Mouse (Mus musculus) lung, postnatal 0 days (tissue): ENCODE measurements around the gene Nod2. TPM values are rescaled to one million over a fixed set of nuclear protein-coding genes. Genes with fewer than 3 reads are reported as not detected.

Experiments
- ATAC-seq: fragments of 200-750 bp; cut with Nextera tagmentation; 2 replicates; pipeline ENCODE4 v1.8.0; 2017; ENCODE audit warnings: moderate library complexity
- DNase-seq: peaks from one replicate; pipeline ENCODE4 v3.0.0-alpha.2; 2016; ENCODE audit warnings: low spot score
- H3K27ac ChIP-seq: fragments of 300-500 bp; sonication (generic); 2 replicates; pipeline ENCODE4 v1.5.1; 2014; ENCODE audit warnings: antibody characterized with exemption, mild to moderate bottlenecking, low read length, mixed read lengths
- H3K27me3 ChIP-seq: fragments of 300-500 bp; sonication (generic); replicated peaks from 2 replicates; pipeline ENCODE4 v1.6.1; 2014; ENCODE audit warnings: low read length, mixed read lengths; ENCODE audit not compliant: insufficient read depth
- H3K36me3 ChIP-seq: fragments of 300-500 bp; sonication (generic); 2 replicates; pipeline ENCODE4 v1.6.1; 2014; ENCODE audit warnings: low read length, mixed read lengths; ENCODE audit not compliant: insufficient read depth
- H3K4me1 ChIP-seq: fragments of 300-500 bp; sonication (generic); 2 replicates; pipeline ENCODE4 v1.6.1; 2014; ENCODE audit warnings: antibody characterized with exemption, low read depth, low read length, mixed read lengths; ENCODE audit not compliant: insufficient read depth
- H3K4me2 ChIP-seq: fragments of 300-500 bp; sonication (generic); replicated peaks from 2 replicates; pipeline ENCODE4 v1.6.1; 2014; ENCODE audit warnings: low read depth, mild to moderate bottlenecking, low read length, moderate library complexity, mixed read lengths
- H3K4me3 ChIP-seq: fragments of 300-500 bp; sonication (generic); 2 replicates; pipeline ENCODE4 v1.5.1; 2014; ENCODE audit warnings: low read depth, low read length
- H3K9ac ChIP-seq: fragments of 300-500 bp; sonication (generic); replicated peaks from 2 replicates; pipeline ENCODE4 v1.6.1; 2014; ENCODE audit warnings: low read depth, mild to moderate bottlenecking
- H3K9me3 ChIP-seq: fragments of 300-500 bp; sonication (generic); 2 replicates; pipeline ENCODE4 v1.6.1; 2016; ENCODE audit warnings: low read length, mixed read lengths
- CTCF ChIP-seq: IDR thresholded peaks from 2 replicates; pipeline ENCODE4 v1.5.1; 2016; ENCODE audit warnings: antibody characterized with exemption, mild to moderate bottlenecking
- EP300 ChIP-seq: IDR thresholded peaks from 2 replicates; pipeline ENCODE4 v1.6.1; 2016; ENCODE audit warnings: antibody characterized with exemption, mild to moderate bottlenecking, control low read depth
- WGBS: fragments of 180-500 bp; shearing (Covaris S2); extraction: QIAGEN DNeasy Blood & Tissue Kit; methylation state at CpG from one replicate; pipeline ENCODE4 v1.1.7; 2014; 5-methylcytosine and 5-hydroxymethylcytosine counted together
- polyA plus RNA-seq: library from polyadenylated mRNA; unstranded; fragments of >200 nt; fragmentation: Nextera tagmentation; extraction: Ambion mirVana; gene quantifications from 2 replicates; pipeline ENCODE4 v1.2.1, GENCODE M21; 2015

Gene Nod2
- polyA plus RNA-seq, 1 experiment from 2014 or later, result 0.27 TPM

GRCm38 (mm10) chr8:88621408-88621807 lies 25.7 kb upstream of the Nod2 start:
- ATAC-seq (peak; percentile 57; the same call in 1 of the 2 replicates), DNase-seq (peak; percentile 82)
- under 1% methylated on average over 8 of the region's 8 CpGs for WGBS

GRCm38 (mm10) chr8:88623351-88623750 lies 23.8 kb upstream of the Nod2 start:
- DNase-seq, result no peak
- Histone ChIP-seq H3K27me3 (no peaks in the 10 kb centered on the region; the same call in 1 of the 2 replicates), H3K9me3 (no peaks in the 10 kb centered on the region), H3K9ac (no peak overlapping the region), H3K4me1 (peaks cover 4% of the 10 kb centered on the region; the same call in 1 of the 2 replicates), H3K36me3 (no peaks in the 10 kb centered on the region), H3K4me2 (no peak overlapping the region), H3K4me3 (no peak overlapping the region), H3K27ac (no peak overlapping the region)
- no peak for ATAC-seq
- TF ChIP-seq CTCF (no peak), EP300 (no peak)
- WGBS, result 82% methylated on average over 3 of the region's 3 CpGs

More at GRCm38 (mm10) chr8:88621408-88621807, 25.7 kb upstream of the Nod2 start:
- no peak overlapping the region for H3K27ac ChIP-seq
- H3K4me2 ChIP-seq, result no peak overlapping the region
- no peak overlapping the region for H3K4me3 ChIP-seq
- no peak overlapping the region for H3K9ac ChIP-seq
- no peaks in the 10 kb centered on the region; the same call in 1 of the 2 replicates for H3K27me3 ChIP-seq
- H3K9me3 ChIP-seq, result no peaks in the 10 kb centered on the region
- H3K36me3 ChIP-seq, result no peaks in the 10 kb centered on the region
- no peaks in the 10 kb centered on the region for H3K4me1 ChIP-seq
- TF ChIP-seq CTCF (peak; percentile 98), EP300 (0 out of 2 replicates have a peak, but pooled peaks have one; percentile 9)

DNA sequence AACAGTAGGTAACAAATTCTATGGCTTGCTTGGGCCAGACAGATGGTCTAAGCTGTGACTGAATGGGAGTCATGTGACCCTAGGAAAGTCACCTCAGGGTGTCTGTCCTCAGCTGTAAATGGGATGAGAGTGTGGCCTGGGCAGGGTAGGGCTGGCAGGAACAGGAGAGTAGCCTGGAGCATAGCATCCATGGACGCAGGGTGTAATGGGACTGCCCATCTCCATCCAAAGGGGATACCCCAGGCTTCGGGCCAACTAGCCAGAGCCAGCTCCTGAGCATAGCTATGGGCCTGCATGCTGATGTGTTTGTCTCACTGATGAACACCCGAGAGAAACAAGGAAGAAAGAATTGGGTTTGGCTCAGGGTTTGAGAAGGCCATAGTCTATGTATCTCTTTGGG lies 22.8 kb upstream of the Nod2 start:
- no peak for ATAC-seq
- DNase-seq, result no peak
- no peaks in the 10 kb centered on the region; the same call in 1 of the 2 replicates for H3K27me3 ChIP-seq
- peaks cover 4% of the 10 kb centered on the region; the same call in 1 of the 2 replicates for H3K4me1 ChIP-seq
- TF ChIP-seq CTCF, result no peak
- TF ChIP-seq EP300, result no peak
- H3K36me3 ChIP-seq, result no peaks in the 10 kb centered on the region
- no peak overlapping the region for H3K4me2 ChIP-seq
- H3K9ac ChIP-seq, result no peak overlapping the region
- WGBS, result 89% methylated on average over 3 of the region's 3 CpGs
- no peak overlapping the region for H3K27ac ChIP-seq
- H3K9me3 ChIP-seq, result no peaks in the 10 kb centered on the region
- no peak overlapping the region for H3K4me3 ChIP-seq

DNA sequence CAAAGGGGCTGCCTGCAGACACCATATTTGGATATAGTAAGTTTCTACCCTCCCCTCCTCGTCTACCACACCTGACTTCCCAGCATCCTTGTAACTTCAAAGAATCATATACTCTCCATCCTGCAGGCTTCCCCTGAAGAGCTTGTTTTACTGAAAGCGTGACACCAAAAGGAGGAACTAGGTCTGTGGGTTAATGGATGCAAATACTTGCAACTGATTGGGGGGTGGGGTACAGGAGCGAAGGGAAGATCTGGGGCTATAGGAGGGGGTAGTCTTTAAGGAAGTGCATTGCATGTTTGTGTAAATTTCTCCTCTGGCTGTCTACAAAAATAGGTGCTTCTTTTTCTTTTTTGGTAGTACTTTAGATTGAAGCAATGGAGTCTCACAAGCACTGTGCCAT lies 20.7 kb upstream of the Nod2 start:
- Histone ChIP-seq H3K4me3 (no peak overlapping the region), H3K27me3 (no peaks in the 10 kb centered on the region; the same call in 1 of the 2 replicates), H3K36me3 (no peaks in the 10 kb centered on the region), H3K4me1 (peaks cover 4% of the 10 kb centered on the region; the same call in 1 of the 2 replicates), H3K27ac (no peak overlapping the region), H3K9me3 (no peaks in the 10 kb centered on the region), H3K4me2 (no peak overlapping the region), H3K9ac (no peak overlapping the region)
- 58% methylated on average over 3 of the region's 3 CpGs for WGBS
- TF ChIP-seq EP300 (no peak), CTCF (no peak)
- ATAC-seq (no peak), DNase-seq (no peak)

- H3K9ac ChIP-seq, result no peak overlapping the region
- H3K4me3 ChIP-seq, result peak overlapping the region; percentile 37
- TF ChIP-seq EP300 (no peak), CTCF (no peak)
- DNase-seq (no peak), ATAC-seq (no peak)
- WGBS, result 21% methylated on average over 14 of the region's 19 CpGs
- H3K36me3 ChIP-seq, result no peaks in the 10 kb centered on the region
- H3K4me1 ChIP-seq, result peaks cover 4% of the 10 kb centered on the region; the same call in 1 of the 2 replicates
- no peaks in the 10 kb centered on the region; the same call in 1 of the 2 replicates for H3K27me3 ChIP-seq
- no peaks in the 10 kb centered on the region for H3K9me3 ChIP-seq
- peak overlapping the region; percentile 73 for H3K4me2 ChIP-seq
- no peak overlapping the region for H3K27ac ChIP-seq
Measured at GRCm38 (mm10) chr8:88626940-88627264, 20.2 kb upstream of the Nod2 start.

- peak; percentile 91 for DNase-seq
- WGBS, result under 1% methylated on average over 71 of the region's 105 CpGs
- H3K9me3 ChIP-seq, result no peaks in the 10 kb centered on the region
- peak; percentile 91 for ATAC-seq
- no peaks in the 10 kb centered on the region; the same call in 1 of the 2 replicates for H3K27me3 ChIP-seq
- H3K27ac ChIP-seq, result no peak overlapping the region
- 0 out of 2 replicates have a peak overlapping the region, but pooled peaks have one; percentile 32 for H3K9ac ChIP-seq
- TF ChIP-seq CTCF, result peak; percentile 36
- TF ChIP-seq EP300, result no peak
- peak overlapping the region; percentile 73 for H3K4me2 ChIP-seq
- no peaks in the 10 kb centered on the region for H3K36me3 ChIP-seq
- H3K4me1 ChIP-seq, result peaks cover 4% of the 10 kb centered on the region; the same call in 1 of the 2 replicates
- peak overlapping the region; percentile 37 for H3K4me3 ChIP-seq
Measured at GRCm38 (mm10) chr8:88627265-88627991, 19.7 kb upstream of the Nod2 start.
